Mouse (Mus musculus) liver, embryonic 12.5 days (tissue): ENCODE measurements around the gene Reps2. TPM values are rescaled to one million over a fixed set of nuclear protein-coding genes. Genes with fewer than 3 reads are reported as not detected.

Experiments
- ATAC-seq: fragments of 200-750 bp; cut with Nextera tagmentation; 2 replicates; pipeline ENCODE4 v1.8.0; 2017; ENCODE audit warnings: moderate number of reproducible peaks, mild to moderate bottlenecking, moderate library complexity
- H3K27ac ChIP-seq: fragments of 300-500 bp; sonication (generic); 2 replicates; pipeline ENCODE4 v1.5.1; 2016; ENCODE audit warnings: mild to moderate bottlenecking
- H3K27me3 ChIP-seq: fragments of 300-500 bp; sonication (generic); replicated peaks from 2 replicates; pipeline ENCODE4 v1.6.1; 2016; ENCODE audit warnings: mild to moderate bottlenecking, moderate library complexity
- H3K36me3 ChIP-seq: fragments of 300-500 bp; sonication (generic); 2 replicates; pipeline ENCODE4 v1.6.1; 2016; ENCODE audit warnings: mild to moderate bottlenecking, moderate library complexity
- H3K4me1 ChIP-seq: fragments of 300-500 bp; sonication (generic); 2 replicates; pipeline ENCODE4 v1.6.1; 2016
- H3K4me2 ChIP-seq: fragments of 300-500 bp; sonication (generic); 2 replicates; pipeline ENCODE4 v1.6.1; 2016; ENCODE audit warnings: mild to moderate bottlenecking, moderate library complexity
- H3K4me3 ChIP-seq: fragments of 300-500 bp; sonication (generic); 2 replicates; pipeline ENCODE4 v1.5.1; 2016; ENCODE audit warnings: mild to moderate bottlenecking, moderate library complexity
- H3K9ac ChIP-seq: fragments of 300-500 bp; sonication (generic); 2 replicates; pipeline ENCODE4 v1.6.1; 2016; ENCODE audit warnings: mild to moderate bottlenecking, moderate library complexity
- H3K9me3 ChIP-seq: fragments of 300-500 bp; sonication (generic); replicated peaks from 2 replicates; pipeline ENCODE4 v1.6.1; 2016; ENCODE audit warnings: mild to moderate bottlenecking, moderate library complexity
- WGBS: fragments of 180-500 bp; shearing (Covaris S2); methylation state at CpG from one replicate; pipeline ENCODE4 v1.1.7; 2016; ENCODE audit not compliant: insufficient replicate concordance; 5-methylcytosine and 5-hydroxymethylcytosine counted together
- polyA plus RNA-seq: library from polyadenylated mRNA; unstranded; fragments of >200 nt; fragmentation: Nextera tagmentation; extraction: Ambion mirVana; gene quantifications from 2 replicates; pipeline ENCODE4 v1.2.1, GENCODE M21; 2016

Gene Reps2
- polyA plus RNA-seq, 1 experiment from 2014 or later: 1.4 TPM

DNA sequence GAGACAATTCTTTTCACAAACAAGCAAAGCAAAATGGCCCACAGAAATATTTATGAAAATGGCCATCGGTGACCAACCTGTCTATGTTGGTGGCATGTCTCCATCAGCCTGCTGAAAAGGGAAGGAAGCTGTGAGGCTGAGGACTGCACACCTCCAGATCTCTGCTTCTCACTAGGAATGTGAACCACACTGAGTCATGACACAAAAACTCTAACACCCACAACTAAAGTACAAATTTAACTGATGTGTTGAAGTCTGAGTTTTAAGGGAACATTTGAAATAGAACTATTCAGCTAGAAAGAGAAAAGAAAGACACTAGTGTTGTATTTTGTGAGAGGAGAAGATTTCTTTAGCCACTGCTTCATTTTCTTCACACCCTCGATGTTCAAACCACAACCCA, 230.3 kb downstream of the Reps2 start:
- 64% methylated on average over 2 of the region's 2 CpGs for WGBS
- Histone ChIP-seq H3K4me2 (no peak overlapping the region), H3K27ac (no peak overlapping the region), H3K27me3 (0 out of 2 replicates have a peak, but pooled peaks cover 7% of the 10 kb centered on the region), H3K4me3 (no peak overlapping the region), H3K36me3 (no peaks in the 10 kb centered on the region), H3K9ac (no peak overlapping the region), H3K9me3 (no peaks in the 10 kb centered on the region), H3K4me1 (no peaks in the 10 kb centered on the region)
- ATAC-seq: no peak

DNA sequence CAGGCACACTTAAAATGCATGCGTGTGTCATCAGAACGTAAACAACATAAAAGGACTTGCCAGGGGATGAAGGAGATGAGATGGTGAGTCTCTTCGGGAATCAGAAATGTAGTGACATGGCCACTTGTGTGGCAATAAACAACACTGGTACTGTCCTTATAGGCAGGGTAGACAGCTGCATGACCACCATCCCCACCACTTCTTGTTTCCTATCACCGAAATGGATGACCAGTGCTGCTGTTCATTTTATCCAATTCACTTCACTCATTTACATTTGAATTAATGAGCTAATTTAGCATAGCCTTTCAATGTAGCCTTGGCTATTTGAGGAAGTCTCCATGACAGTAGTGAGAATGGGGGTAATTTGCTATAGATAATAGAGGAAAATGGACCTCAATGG, 236.2 kb downstream of the Reps2 start:
- no peak overlapping the region for H3K27ac ChIP-seq
- no peak overlapping the region for H3K9ac ChIP-seq
- no peaks in the 10 kb centered on the region for H3K36me3 ChIP-seq
- H3K4me1 ChIP-seq: no peaks in the 10 kb centered on the region
- H3K9me3 ChIP-seq: no peaks in the 10 kb centered on the region
- no peak overlapping the region for H3K4me3 ChIP-seq
- no peak for ATAC-seq
- WGBS: 80% methylated on average over 4 of the region's 4 CpGs
- H3K4me2 ChIP-seq: no peak overlapping the region
- peaks cover 9% of the 10 kb centered on the region; the same call in 1 of the 2 replicates for H3K27me3 ChIP-seq

DNA sequence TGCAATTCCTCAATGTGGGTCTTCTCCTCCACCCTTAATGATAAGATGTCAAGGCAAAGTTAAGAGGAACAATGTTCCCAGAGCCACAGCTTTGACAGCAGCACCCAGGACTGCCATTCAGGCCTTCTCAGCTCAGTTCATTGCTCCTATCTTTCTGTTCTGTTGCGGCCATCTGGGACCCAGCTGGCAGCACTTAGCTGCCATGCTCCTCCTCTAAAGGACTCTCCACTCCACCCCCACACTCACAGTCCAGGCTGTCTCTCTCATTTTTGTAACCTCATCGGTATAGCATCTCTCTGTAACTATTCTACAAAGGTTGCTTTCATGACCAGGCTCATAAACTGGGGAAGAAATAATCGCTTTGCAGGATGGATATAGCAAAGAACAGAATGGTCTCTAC, 241.0 kb downstream of the Reps2 start:
- H3K9me3 ChIP-seq: no peaks in the 10 kb centered on the region
- no peaks in the 10 kb centered on the region for H3K4me1 ChIP-seq
- 62% methylated on average over 3 of the region's 3 CpGs for WGBS
- no peak overlapping the region for H3K9ac ChIP-seq
- no peak overlapping the region for H3K4me2 ChIP-seq
- no peak overlapping the region for H3K27ac ChIP-seq
- H3K4me3 ChIP-seq: no peak overlapping the region
- ATAC-seq: no peak
- peaks cover 12% of the 10 kb centered on the region; the same call in 1 of the 2 replicates for H3K27me3 ChIP-seq
- H3K36me3 ChIP-seq: no peaks in the 10 kb centered on the region

DNA sequence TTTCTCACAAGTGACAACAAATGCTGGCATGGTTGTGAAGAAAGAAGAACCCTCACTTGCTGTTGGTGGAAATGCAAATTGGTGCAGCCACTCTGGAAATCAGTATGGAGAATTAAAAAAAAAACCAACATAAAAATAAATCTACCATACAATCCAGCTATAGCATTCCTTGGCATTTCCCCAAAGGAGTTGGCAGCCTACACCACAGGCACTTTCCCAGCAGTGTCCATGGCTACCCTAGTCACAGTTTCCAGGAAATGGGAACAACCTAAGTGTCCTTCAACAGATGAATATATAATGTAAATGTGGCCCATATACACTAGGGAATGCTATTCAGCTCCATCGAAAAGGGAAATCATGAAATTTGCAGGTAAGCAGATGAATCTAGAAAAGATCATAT, 262.7 kb downstream of the Reps2 start:
- H3K27me3 ChIP-seq: no peaks in the 10 kb centered on the region
- no peak for ATAC-seq
- H3K4me1 ChIP-seq: no peaks in the 10 kb centered on the region
- no peak overlapping the region for H3K27ac ChIP-seq
- no peaks in the 10 kb centered on the region for H3K9me3 ChIP-seq
- H3K36me3 ChIP-seq: no peaks in the 10 kb centered on the region
- no peak overlapping the region for H3K4me3 ChIP-seq
- no peak overlapping the region for H3K9ac ChIP-seq
- WGBS: 74% methylated on average over 1 of the region's 1 CpGs
- no peak overlapping the region for H3K4me2 ChIP-seq

DNA sequence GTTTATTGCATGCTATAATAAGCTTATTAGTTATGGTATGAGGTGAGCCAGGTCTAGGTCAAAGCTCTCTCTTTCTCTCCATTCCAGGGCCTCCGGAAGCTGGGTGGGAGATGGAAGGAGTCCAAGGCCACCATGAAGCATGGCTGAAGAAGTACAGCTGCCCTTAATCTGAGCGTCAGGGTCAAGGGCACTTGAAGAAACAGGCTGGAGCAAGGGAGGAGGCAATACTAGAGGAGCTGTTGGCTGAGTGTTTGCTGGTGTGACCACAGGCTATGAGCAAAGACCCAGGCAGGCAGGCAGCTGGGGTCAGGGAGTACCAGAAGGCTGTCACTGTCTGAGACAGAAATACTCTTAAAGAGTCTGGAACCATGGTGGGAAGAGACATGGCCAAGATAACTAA, 280.2 kb downstream of the Reps2 start:
- H3K9ac ChIP-seq: no peak overlapping the region
- H3K4me1 ChIP-seq: no peaks in the 10 kb centered on the region
- H3K36me3 ChIP-seq: no peaks in the 10 kb centered on the region
- no peak overlapping the region for H3K4me3 ChIP-seq
- H3K27me3 ChIP-seq: 0 out of 2 replicates have a peak, but pooled peaks cover 8% of the 10 kb centered on the region
- no peak overlapping the region for H3K27ac ChIP-seq
- H3K9me3 ChIP-seq: no peaks in the 10 kb centered on the region
- 46% methylated on average over 2 of the region's 2 CpGs for WGBS
- ATAC-seq: no peak
- no peak overlapping the region for H3K4me2 ChIP-seq

Other genes with a start within 250 kb of the Reps2 start
- gene Rbbp7, start 116.8 kb upstream of the Reps2 start, polyA plus RNA-seq: 289 and 294 TPM in 2 replicates
- 11.1 and 13.0 TPM in 2 replicates for gene Txlng, start 185.8 kb upstream of the Reps2 start, polyA plus RNA-seq
- gene Syap1, start 244.8 kb upstream of the Reps2 start, polyA plus RNA-seq: 18.4 and 19.0 TPM in 2 replicates